Mouse (Mus musculus) CH12.LX (cell line): Measurements from ENCODE around the gene Baiap2l2. TPM values are rescaled to one million over a fixed set of nuclear protein-coding genes. Genes with fewer than 3 reads are reported as not detected.

Source experiments
- DNase-seq: peaks from one replicate; pipeline ENCODE4 v3.0.0-alpha.2; 2013; ENCODE audit errors: extremely low read depth
- H3K27ac ChIP-seq: 2 replicates; pipeline ENCODE4 v1.5.1; 2012; ENCODE audit warnings: low read depth, mild to moderate bottlenecking, control low read depth, moderate library complexity; ENCODE audit not compliant: insufficient read depth
- H3K27me3 ChIP-seq: replicated peaks from 2 replicates; pipeline ENCODE3; 2012; ENCODE audit warnings: inconsistent platforms
- H3K36me3 ChIP-seq, 2 experiments: replicated peaks in 1 of 2; 2 replicates each; pipeline versions ENCODE3 to v1.6.1; 2012; ENCODE audit warnings: inconsistent platforms in 1 of 2, low read length in 1 of 2, mild to moderate bottlenecking in 1 of 2, mixed read lengths in 1 of 2, moderate library complexity in 1 of 2; ENCODE audit not compliant: control insufficient read depth in 1 of 2, insufficient read depth in 1 of 2
- H3K4me1 ChIP-seq, 2 experiments: 2 replicates each; pipeline ENCODE4 v1.6.1; 2012; ENCODE audit warnings: inconsistent platforms in 1 of 2, moderate library complexity in 1 of 2; ENCODE audit not compliant: insufficient read depth in 2 of 2, control insufficient read depth in 1 of 2
- H3K4me2 ChIP-seq: 2 replicates; pipeline ENCODE4 v1.6.1; 2012; ENCODE audit warnings: low read depth, mild to moderate bottlenecking, control low read depth; ENCODE audit not compliant: poor library complexity, insufficient read depth, severe bottlenecking
- H3K4me3 ChIP-seq, 3 experiments: fragments of 150-350 bp in 1 of 3; sonication (generic) in 1 of 3; replicated peaks in 1 of 3; 2 replicates each; pipeline versions ENCODE3 to v1.5.1; 2011 to 2012; ENCODE audit warnings: low read depth in 2 of 3, low read length in 2 of 3, mild to moderate bottlenecking in 2 of 3, moderate library complexity in 2 of 3, control low read depth in 1 of 3, improper control_type of control experiment in 1 of 3, inconsistent platforms in 1 of 3, mixed read lengths in 1 of 3; ENCODE audit not compliant: poor library complexity in 1 of 3
- H3K79me2 ChIP-seq: replicated peaks from 2 replicates; pipeline ENCODE4 v1.6.1; 2012; ENCODE audit warnings: mild to moderate bottlenecking, moderate library complexity; ENCODE audit not compliant: control insufficient read depth, poor library complexity, insufficient read depth, severe bottlenecking; ENCODE audit errors: extremely low read depth
- H3K9ac ChIP-seq: 2 replicates; pipeline ENCODE4 v1.6.1; 2012; ENCODE audit warnings: low read depth, mild to moderate bottlenecking, control low read depth, moderate library complexity; ENCODE audit not compliant: insufficient read depth
- H3K9me3 ChIP-seq: replicated peaks from 2 replicates; pipeline ENCODE3; 2012; ENCODE audit warnings: low read length, inconsistent platforms, mixed read lengths
- BHLHE40 ChIP-seq: IDR thresholded peaks from 2 replicates; pipeline ENCODE4 v1.6.1; 2011; ENCODE audit warnings: mild to moderate bottlenecking, low read depth, low read length, improper control_type of control experiment
- CHD2 ChIP-seq: IDR thresholded peaks from 2 replicates; pipeline ENCODE4 v1.6.1; 2011; ENCODE audit warnings: low read length, improper control_type of control experiment
- CTCF ChIP-seq, 2 experiments: IDR thresholded peaks in 1 of 2; conservative IDR thresholded peaks in 1 of 2; 2 replicates each; pipeline ENCODE4 v1.5.1; 2011 to 2012; ENCODE audit warnings: low read depth in 2 of 2, low read length in 2 of 2, improper control_type of control experiment in 1 of 2, inconsistent platforms in 1 of 2, mild to moderate bottlenecking in 1 of 2, moderate library complexity in 1 of 2
- E2F4 ChIP-seq: IDR thresholded peaks from 2 replicates; pipeline ENCODE4 v1.6.1; 2011; ENCODE audit warnings: low read depth, low read length, improper control_type of control experiment; ENCODE audit not compliant: insufficient replicate concordance
- ELF1 ChIP-seq: IDR thresholded peaks from 2 replicates; pipeline ENCODE4 v1.6.1; 2014; ENCODE audit warnings: low read depth, mild to moderate bottlenecking, inconsistent platforms, low read length, improper control_type of control experiment
- EP300 ChIP-seq: IDR thresholded peaks from 2 replicates; pipeline ENCODE4 v1.6.1; 2011; ENCODE audit warnings: low read length, improper control_type of control experiment
- GABPA ChIP-seq: IDR thresholded peaks from 2 replicates; pipeline ENCODE4 v1.6.1; 2012; ENCODE audit warnings: low read depth, low read length, improper control_type of control experiment, inconsistent platforms; ENCODE audit not compliant: insufficient replicate concordance
- JUN ChIP-seq: IDR thresholded peaks from 2 replicates; pipeline ENCODE4 v1.6.1; 2011; ENCODE audit warnings: low read depth, mild to moderate bottlenecking, low read length, improper control_type of control experiment, moderate library complexity; ENCODE audit not compliant: insufficient read depth
- JUND ChIP-seq: conservative IDR thresholded peaks from 2 replicates; pipeline ENCODE4 v1.6.1; 2011; ENCODE audit warnings: low read depth, low read length, improper control_type of control experiment
- KAT2A ChIP-seq: IDR thresholded peaks from 2 replicates; pipeline ENCODE4 v1.6.1; 2012; ENCODE audit warnings: low read length, improper control_type of control experiment, inconsistent platforms; ENCODE audit not compliant: insufficient replicate concordance
- MAX ChIP-seq: IDR thresholded peaks from 2 replicates; pipeline ENCODE4 v1.6.1; 2011; ENCODE audit warnings: low read length, improper control_type of control experiment
- NELFE ChIP-seq: IDR thresholded peaks from 2 replicates; pipeline ENCODE4 v1.6.1; 2011; ENCODE audit warnings: low read depth, low read length, improper control_type of control experiment
- NRF1 ChIP-seq: IDR thresholded peaks from 2 replicates; pipeline ENCODE4 v1.6.1; 2014; ENCODE audit warnings: low read depth, mild to moderate bottlenecking, inconsistent platforms, low read length, improper control_type of control experiment, moderate library complexity
- PAX5 ChIP-seq: IDR thresholded peaks from 2 replicates; pipeline ENCODE4 v1.6.1; 2012; ENCODE audit warnings: low read length, inconsistent platforms, mixed read lengths
- SIN3A ChIP-seq: IDR thresholded peaks from 2 replicates; pipeline ENCODE4 v1.6.1; 2012; ENCODE audit warnings: low read length, improper control_type of control experiment, inconsistent platforms
- TCF12 ChIP-seq: IDR thresholded peaks from 2 replicates; pipeline ENCODE4 v1.6.1; 2014; ENCODE audit warnings: low read depth, mild to moderate bottlenecking, inconsistent platforms, low read length, improper control_type of control experiment
- ZC3H11A ChIP-seq: IDR thresholded peaks from 2 replicates; pipeline ENCODE4 v1.6.1; 2012; ENCODE audit warnings: low read depth, mild to moderate bottlenecking, inconsistent platforms, low read length, improper control_type of control experiment
- ZKSCAN1 ChIP-seq: IDR thresholded peaks from 2 replicates; pipeline ENCODE4 v1.6.1; 2012; ENCODE audit warnings: low read depth, inconsistent platforms, low read length, improper control_type of control experiment, borderline replicate concordance
- dilution Hi-C: fragments of 300-500 bp; cut with MboI; formaldehyde crosslinking; loops from 2 replicates; pipeline ENCODE4 v1.14.3; 2020; ENCODE audit warnings: low sequenced_read_pairs; ENCODE audit not compliant: extremely low pct_unique_long_range_greater_than_20kb, extremely low pct_ligation_motif_present
- in situ Hi-C: fragments of 300-500 bp; cut with MboI; formaldehyde crosslinking; loops from 3 replicates; pipeline ENCODE4 v1.14.3; 2019; ENCODE audit warnings: low sequenced_read_pairs, low pct_ligation_motif_present, low pct_unique_long_range_greater_than_20kb, mixed read lengths
- polyA plus RNA-seq: library from polyadenylated mRNA; unstranded; fragments of >175 nt; gene quantifications from 2 replicates; pipeline ENCODE4 v1.2.1, GENCODE M21; 2012; ENCODE audit warnings: low read depth; ENCODE audit not compliant: insufficient read length
- total RNA-seq, 2 experiments: library from RNA; depleted of rRNA; stranded (reverse); fragments of 300-350 nt in 1 of 2; fragments of >200 nt in 1 of 2; gene quantifications; 2 replicates each; pipeline ENCODE4 v1.2.3; 2012 to 2014

The Baiap2l2 gene
- total and polyA plus RNA-seq, 3 experiments, result 0.84 to 1.5 TPM; not detected in 1

GRCm38 (mm10) chr15:79208758-79209439, 76.4 kb downstream of the Baiap2l2 start (continued):
- TF ChIP-seq JUN (no peak), MAX (peak; percentile 91), NELFE (peak; percentile 75), SIN3A (peak; percentile 79), ZKSCAN1 (no peak), GABPA (no peak), CTCF (conservative IDR thresholded peaks at IDR 0.05 in 1 of 2, IDR thresholded peaks at IDR 0.05 in 1 of 2; ENCODE audit: low read depth in 2 of 2, low read length in 2 of 2) (no peak), EP300 (no peak), JUND (no peak), CHD2 (no peak), BHLHE40 (peak; percentile 75), NRF1 (peak; percentile 33; the same call in 1 of the 2 replicates), ELF1 (peak; percentile 64; the same call in 1 of the 2 replicates), KAT2A (0 out of 2 replicates have a peak, but pooled peaks have one; percentile 53)
- TF ChIP-seq, all 38 proteins: peak for 22

GRCm38 (mm10) chr15:79208211-79208610, 77.1 kb downstream of the Baiap2l2 start:
- H3K9me3 ChIP-seq, result no peaks in the 10 kb centered on the region
- H3K4me2 ChIP-seq, result no peak overlapping the region
- peaks cover 2% of the 10 kb centered on the region for H3K27me3 ChIP-seq
- no peak overlapping the region for H3K9ac ChIP-seq
- H3K27ac ChIP-seq, result no peak overlapping the region
- peaks cover 9% of the 10 kb centered on the region for H3K79me2 ChIP-seq
- H3K4me1 ChIP-seq, result peaks cover 8 to 40% of the 10 kb centered on the region in 2 experiments
- no peak overlapping the region for H3K4me3 ChIP-seq
- dilution Hi-C loops, result no loop called here
- in situ Hi-C loops, result no loop called here
- peak; percentile 34; the same call in 1 of the 2 replicates for TF ChIP-seq ZKSCAN1
- no peak for TF ChIP-seq TCF12
- TF ChIP-seq ZC3H11A, result no peak
- no peak for TF ChIP-seq PAX5
- no peak for TF ChIP-seq E2F4
- TF ChIP-seq, all 38 proteins: peak for 1
- DNase-seq, result no peak
- peaks cover 11 to 30% of the 10 kb centered on the region in 2 experiments for H3K36me3 ChIP-seq

Other genes starting within 250 kb of the Baiap2l2 start
- gene Galr3, start 243.7 kb downstream of the Baiap2l2 start, total RNA-seq (2012; rRNA removed), result 1.6 TPM in 2 replicates
- gene Galr3, start 243.7 kb downstream of the Baiap2l2 start, total RNA-seq (2014; rRNA removed), result 0.70 and 0.90 TPM in 2 replicates
- 0.75 and 1.2 TPM in 2 replicates for gene Galr3, start 243.7 kb downstream of the Baiap2l2 start, polyA plus RNA-seq
- gene Ankrd54, start 222.6 kb downstream of the Baiap2l2 start, total RNA-seq (2012; rRNA removed), result 37.1 and 38.6 TPM in 2 replicates
- gene Ankrd54, start 222.6 kb downstream of the Baiap2l2 start, total RNA-seq (2014; rRNA removed), result 23.1 and 26.4 TPM in 2 replicates
- 21.8 and 22.8 TPM in 2 replicates for gene Ankrd54, start 222.6 kb downstream of the Baiap2l2 start, polyA plus RNA-seq
- gene Eif3l, start 210.4 kb downstream of the Baiap2l2 start, total RNA-seq (2012; rRNA removed), result 323 and 347 TPM in 2 replicates
- gene Eif3l, start 210.4 kb downstream of the Baiap2l2 start, total RNA-seq (2014; rRNA removed), result 379 and 392 TPM in 2 replicates
- gene Eif3l, start 210.4 kb downstream of the Baiap2l2 start, polyA plus RNA-seq, result 303 and 306 TPM in 2 replicates
- gene Micall1, start 176.6 kb downstream of the Baiap2l2 start, total RNA-seq (2012; rRNA removed), result 6.3 and 6.7 TPM in 2 replicates
- gene Micall1, start 176.6 kb downstream of the Baiap2l2 start, total RNA-seq (2014; rRNA removed), result 1.5 and 1.7 TPM in 2 replicates
- gene Micall1, start 176.6 kb downstream of the Baiap2l2 start, polyA plus RNA-seq, result 8.9 and 10.4 TPM in 2 replicates
- gene Polr2f, start 144.5 kb downstream of the Baiap2l2 start, total RNA-seq (2012; rRNA removed), result 286 and 376 TPM in 2 replicates
- 157 and 218 TPM in 2 replicates for gene Polr2f, start 144.5 kb downstream of the Baiap2l2 start, total RNA-seq (2014; rRNA removed)
- 414 and 431 TPM in 2 replicates for gene Polr2f, start 144.5 kb downstream of the Baiap2l2 start, polyA plus RNA-seq
- gene 1700088E04Rik, start 144.3 kb downstream of the Baiap2l2 start, total RNA-seq (2012; rRNA removed), result 1.2 and 2.1 TPM in 2 replicates
- 0.68 and 1.0 TPM in 2 replicates for gene 1700088E04Rik, start 144.3 kb downstream of the Baiap2l2 start, total RNA-seq (2014; rRNA removed)
- 3.8 and 4.2 TPM in 2 replicates for gene 1700088E04Rik, start 144.3 kb downstream of the Baiap2l2 start, polyA plus RNA-seq
- 0.04 and 0.08 TPM in 2 replicates for gene Sox10, start 120.3 kb downstream of the Baiap2l2 start, total RNA-seq (2012; rRNA removed)
- not detected in 2 replicates for gene Sox10, start 120.3 kb downstream of the Baiap2l2 start, total RNA-seq (2014; rRNA removed)
- gene Sox10, start 120.3 kb downstream of the Baiap2l2 start, polyA plus RNA-seq, result not detected in 2 replicates
- 23.2 and 23.4 TPM in 2 replicates for gene Pick1, start 56.4 kb downstream of the Baiap2l2 start, total RNA-seq (2012; rRNA removed)
- gene Pick1, start 56.4 kb downstream of the Baiap2l2 start, total RNA-seq (2014; rRNA removed), result 13.9 and 15.4 TPM in 2 replicates
- 14.9 and 18.5 TPM in 2 replicates for gene Pick1, start 56.4 kb downstream of the Baiap2l2 start, polyA plus RNA-seq
- 0.21 and 0.29 TPM in 2 replicates for gene Gm49486, start 56.1 kb downstream of the Baiap2l2 start, total RNA-seq (2012; rRNA removed)
- gene Gm49486, start 56.1 kb downstream of the Baiap2l2 start, total RNA-seq (2014; rRNA removed), result 0.49 and 0.77 TPM in 2 replicates
- gene Gm49486, start 56.1 kb downstream of the Baiap2l2 start, polyA plus RNA-seq, result 0.59 and 1.3 TPM in 2 replicates
- gene Slc16a8, start 30.8 kb downstream of the Baiap2l2 start, total RNA-seq (2012; rRNA removed), result 0.08 and 0.29 TPM in 2 replicates
- not detected in 2 replicates for gene Slc16a8, start 30.8 kb downstream of the Baiap2l2 start, total RNA-seq (2014; rRNA removed)
- gene Slc16a8, start 30.8 kb downstream of the Baiap2l2 start, polyA plus RNA-seq, result 0.79 and 0.83 TPM in 2 replicates
- 18.7 and 20.9 TPM in 2 replicates for gene Pla2g6, start 42.9 kb upstream of the Baiap2l2 start, total RNA-seq (2012; rRNA removed)
- 9.1 and 9.3 TPM in 2 replicates for gene Pla2g6, start 42.9 kb upstream of the Baiap2l2 start, total RNA-seq (2014; rRNA removed)
- 12.7 and 14.8 TPM in 2 replicates for gene Pla2g6, start 42.9 kb upstream of the Baiap2l2 start, polyA plus RNA-seq
- 9.3 and 15.4 TPM in 2 replicates for gene Maff, start 61.1 kb upstream of the Baiap2l2 start, total RNA-seq (2012; rRNA removed)
- 7.6 and 9.2 TPM in 2 replicates for gene Maff, start 61.1 kb upstream of the Baiap2l2 start, total RNA-seq (2014; rRNA removed)
- 9.7 and 10.5 TPM in 2 replicates for gene Maff, start 61.1 kb upstream of the Baiap2l2 start, polyA plus RNA-seq
- 18.9 and 21.1 TPM in 2 replicates for gene Tmem184b, start 118.0 kb upstream of the Baiap2l2 start, total RNA-seq (2012; rRNA removed)
- gene Tmem184b, start 118.0 kb upstream of the Baiap2l2 start, total RNA-seq (2014; rRNA removed), result 7.1 and 7.2 TPM in 2 replicates
- gene Tmem184b, start 118.0 kb upstream of the Baiap2l2 start, polyA plus RNA-seq, result 38.0 and 42.7 TPM in 2 replicates
- 33.3 and 46.7 TPM in 2 replicates for gene Csnk1e, start 170.0 kb upstream of the Baiap2l2 start, total RNA-seq (2012; rRNA removed)
- 10.4 and 12.2 TPM in 2 replicates for gene Csnk1e, start 170.0 kb upstream of the Baiap2l2 start, total RNA-seq (2014; rRNA removed)
- gene Csnk1e, start 170.0 kb upstream of the Baiap2l2 start, polyA plus RNA-seq, result 16.8 and 18.5 TPM in 2 replicates
- gene Kcnj4, start 219.7 kb upstream of the Baiap2l2 start, total RNA-seq (2012; rRNA removed), result not detected in 2 replicates
- gene Kcnj4, start 219.7 kb upstream of the Baiap2l2 start, total RNA-seq (2014; rRNA removed), result not detected in 2 replicates
- gene Kcnj4, start 219.7 kb upstream of the Baiap2l2 start, polyA plus RNA-seq, result not detected in 2 replicates
- 7.3 and 7.4 TPM in 2 replicates for gene Kdelr3, start 230.9 kb upstream of the Baiap2l2 start, total RNA-seq (2012; rRNA removed)
- gene Kdelr3, start 230.9 kb upstream of the Baiap2l2 start, total RNA-seq (2014; rRNA removed), result 0.88 and 0.94 TPM in 2 replicates
- gene Kdelr3, start 230.9 kb upstream of the Baiap2l2 start, polyA plus RNA-seq, result 0.33 and 0.80 TPM in 2 replicates